Mouse (Mus musculus) retina, postnatal 7 days (tissue): ENCODE measurements at regions not wholly inside any gene's neighbourhood (a gene's known extent, or its start where the extent isn't known, plus 50 kb on each side); places are given as distances from the start of the nearest gene placed in this dataset.
"Not testable (repeated sequence)": the region's sequence is repeated elsewhere in the genome, so short reads cannot be mapped to it uniquely, and the experiment has no call there.

Experiments
- DNase-seq: peaks from one replicate; pipeline ENCODE4 v3.0.0-alpha.2; 2012; ENCODE audit warnings: low read depth, low spot score

DNA sequence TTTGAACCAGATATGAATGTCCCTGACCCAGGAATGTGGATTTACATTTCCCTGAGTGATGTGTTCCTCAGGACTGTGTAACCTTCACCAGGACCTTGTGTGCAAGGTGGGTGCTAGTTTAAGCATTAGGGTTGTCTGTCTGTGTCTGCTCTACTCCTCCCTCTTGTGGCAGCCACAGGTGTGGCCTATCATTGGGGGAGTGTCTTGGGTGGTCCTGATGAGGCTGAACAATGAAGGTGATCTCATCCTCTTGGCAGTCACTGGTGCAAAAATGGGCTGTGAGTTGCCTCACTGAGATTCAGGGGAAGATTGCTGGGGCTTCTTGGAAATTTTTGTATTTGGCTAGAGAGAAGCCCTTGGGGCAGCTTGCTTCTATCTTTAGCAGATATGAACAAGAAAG is 179.4 kb upstream of the Ube2e1 start:
- no peak for DNase-seq

DNA sequence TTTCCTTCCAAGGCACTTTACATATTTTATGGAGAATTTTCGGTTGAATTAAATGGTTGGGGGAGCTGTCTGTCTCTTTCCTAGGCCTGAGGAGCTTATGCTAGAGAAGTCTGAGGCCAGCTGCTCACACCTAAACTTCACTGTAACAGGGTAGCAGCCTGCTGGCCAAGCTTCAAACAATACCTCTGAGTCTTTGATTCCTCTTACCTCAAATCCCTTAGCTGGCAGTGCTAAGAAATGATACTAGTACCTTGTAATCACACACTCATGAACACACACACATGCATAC is 176.6 kb upstream of the Ube2e1 start:
- no peak for DNase-seq

- no peak for DNase-seq
These were observed 176.1 kb upstream of the Ube2e1 start for GRCm38 (mm10) chr14:18507582-18508358.

DNA sequence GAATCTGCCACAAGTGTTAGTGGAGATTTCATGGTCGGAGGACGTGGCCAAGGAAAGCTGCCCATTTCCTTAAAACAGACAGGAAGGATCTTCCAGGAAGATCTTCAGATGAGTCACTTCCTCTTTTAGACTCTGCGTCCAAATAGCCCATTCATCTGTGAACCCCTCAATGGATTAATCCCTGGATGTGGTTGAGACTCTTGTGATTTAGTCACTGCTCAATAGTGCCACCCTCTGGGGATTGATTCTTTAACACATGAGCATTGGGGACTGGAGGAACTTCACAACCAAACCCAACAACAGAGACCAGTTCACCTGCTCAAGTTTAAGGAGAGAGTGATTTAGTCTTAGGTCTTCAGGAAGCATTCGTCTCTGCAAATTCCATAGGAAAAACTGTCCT is 174.5 kb upstream of the Ube2e1 start:
- DNase-seq, result peak; percentile 21

- no peak for DNase-seq
These were observed 168.7 kb upstream of the Ube2e1 start for GRCm38 (mm10) chr14:18500249-18500832.

GRCm38 (mm10) chr14:18494048-18494447 is 162.4 kb upstream of the Ube2e1 start:
- no peak for DNase-seq

- no peak for DNase-seq
These were observed 154.6 kb upstream of the Ube2e1 start for GRCm38 (mm10) chr14:18486132-18486800.

GRCm38 (mm10) chr14:18485526-18485925 is 153.9 kb upstream of the Ube2e1 start:
- no peak for DNase-seq

DNA sequence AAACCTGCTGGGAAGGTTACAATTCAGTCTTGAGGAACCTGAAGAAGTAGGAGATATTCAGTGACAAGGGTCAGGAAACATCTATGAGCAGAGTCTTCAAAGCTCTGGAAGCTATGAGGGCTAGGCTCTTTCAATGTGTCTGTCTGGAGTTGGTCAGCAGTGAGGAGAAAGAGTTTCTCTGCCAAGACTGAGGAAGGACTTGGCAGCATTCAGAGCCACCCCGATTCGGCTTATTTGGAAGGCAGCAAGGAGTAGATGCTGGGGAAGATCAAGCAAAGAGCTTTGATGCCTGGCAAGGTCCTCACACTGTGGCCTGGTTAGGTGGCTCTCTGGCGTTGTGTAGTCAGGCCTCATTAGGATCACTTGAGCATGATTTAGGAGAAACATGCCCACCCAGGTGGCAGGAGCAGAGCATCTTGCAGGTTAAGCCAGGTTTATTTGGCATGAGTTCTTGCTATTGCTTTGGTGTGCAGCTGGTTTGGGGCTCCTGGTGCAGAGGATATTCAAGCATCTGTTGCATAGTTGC is 145.2 kb upstream of the Ube2e1 start:
- DNase-seq, result no peak

GRCm38 (mm10) chr14:18468611-18469010 is 137.0 kb upstream of the Ube2e1 start:
- DNase-seq, result no peak

DNA sequence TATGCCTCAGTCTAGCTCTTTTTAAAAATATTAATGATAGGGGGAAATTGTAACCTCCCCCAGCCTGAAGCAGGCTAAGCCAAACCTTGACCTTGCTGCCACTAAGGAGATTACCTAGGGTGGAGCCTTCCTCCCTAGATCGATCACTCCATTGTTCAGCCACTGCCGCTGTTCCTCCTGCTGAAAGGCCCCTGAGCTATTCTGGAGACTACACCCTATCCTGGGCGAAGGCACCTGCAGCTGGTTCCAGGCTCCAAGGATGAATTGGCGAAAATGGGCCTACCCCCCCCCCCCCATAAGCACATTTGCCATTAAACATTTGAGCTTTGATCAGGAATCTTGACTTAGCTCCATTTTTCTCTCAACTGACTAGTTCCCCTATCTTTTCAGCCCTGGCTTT is 135.2 kb upstream of the Ube2e1 start:
- not testable (repeated sequence) for DNase-seq

DNA sequence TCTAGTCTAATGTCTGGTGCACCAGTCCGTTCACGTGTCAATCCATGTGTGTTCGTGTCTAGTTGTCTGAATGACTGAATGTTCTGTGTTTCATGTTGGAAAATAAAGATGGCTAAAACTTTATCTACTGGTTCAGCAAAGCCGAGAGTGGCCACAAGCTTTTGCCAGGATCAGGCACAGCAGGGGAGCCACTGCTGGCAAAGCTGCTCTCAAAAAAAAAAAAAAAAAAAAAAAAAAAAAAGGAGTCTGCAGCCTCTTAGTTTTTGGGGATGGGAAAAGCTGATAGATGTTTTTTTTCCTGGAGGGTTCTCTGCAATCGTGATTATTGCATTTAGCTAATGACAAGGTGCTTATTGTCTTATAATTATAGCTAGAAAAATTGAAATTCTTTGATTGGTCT is 132.5 kb upstream of the Ube2e1 start:
- DNase-seq, result not testable (repeated sequence)

GRCm38 (mm10) chr14:18463230-18463873 is 131.7 kb upstream of the Ube2e1 start:
- no peak for DNase-seq

- no peak for DNase-seq
These were observed 130.7 kb upstream of the Ube2e1 start for GRCm38 (mm10) chr14:18462381-18462780.

DNA sequence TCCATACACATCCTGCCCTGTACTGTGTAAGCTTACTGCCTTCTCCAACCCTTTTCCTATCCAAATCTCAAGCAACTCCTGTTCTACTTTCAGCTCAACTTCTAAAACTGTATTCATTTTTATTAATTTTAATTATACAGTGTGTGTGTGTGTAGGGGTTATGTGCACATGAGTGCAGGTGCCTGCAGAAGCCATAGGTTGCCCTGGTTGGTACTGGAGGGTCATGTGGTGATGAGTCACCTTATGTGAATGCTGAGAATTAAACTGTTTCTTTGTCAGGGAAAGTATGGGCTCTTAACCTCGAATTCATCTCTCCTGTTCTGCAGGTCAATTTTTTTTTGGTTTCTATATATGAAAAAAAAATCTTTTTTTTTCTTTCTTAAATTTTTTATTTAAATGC is 117.0 kb upstream of the Ube2e1 start:
- DNase-seq, result no peak

DNA sequence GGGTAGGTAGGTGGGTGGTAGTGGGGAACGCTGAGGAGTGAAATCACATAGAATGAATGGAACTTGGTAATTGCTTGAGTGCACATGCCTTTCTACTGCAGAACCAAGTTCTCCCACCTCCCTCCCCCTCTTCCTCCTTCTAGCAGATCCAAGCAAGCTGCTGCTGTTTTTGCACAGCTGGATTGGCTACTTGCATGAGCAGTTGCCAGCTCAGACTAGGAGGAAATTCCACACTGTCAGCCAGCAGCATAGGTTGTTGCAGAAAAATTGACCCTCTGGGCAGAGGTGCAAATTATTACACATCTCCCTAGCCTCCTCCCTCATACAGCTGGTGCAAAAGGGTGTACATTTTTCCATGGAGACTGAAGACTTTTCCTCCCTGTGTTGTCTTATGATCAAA is 112.8 kb upstream of the Ube2e1 start:
- DNase-seq, result no peak

GRCm38 (mm10) chr14:18428968-18429367 is 97.3 kb upstream of the Ube2e1 start:
- DNase-seq, result not testable (repeated sequence)

- no peak for DNase-seq
These were observed 94.2 kb upstream of the Ube2e1 start for GRCm38 (mm10) chr14:18425887-18426286.

DNA sequence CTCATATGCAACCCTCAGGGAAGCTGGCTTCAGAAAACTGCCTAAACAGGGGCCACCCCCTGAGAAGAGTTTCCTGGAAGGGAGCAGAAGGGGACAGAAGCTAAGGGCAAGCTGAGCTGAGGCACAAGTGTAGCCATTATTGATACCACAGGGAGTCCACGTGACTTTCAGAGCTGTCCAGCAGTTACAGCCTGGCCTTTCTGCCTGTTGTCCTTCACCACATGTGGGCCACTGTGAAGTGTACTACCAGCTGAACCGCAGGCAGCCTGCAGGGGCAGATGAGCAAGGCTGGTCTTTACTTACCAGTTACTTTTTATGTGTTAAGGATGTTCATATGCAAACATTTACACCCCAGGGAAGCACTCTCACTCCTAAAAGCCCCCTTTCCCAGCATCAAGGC is 85.2 kb upstream of the Ube2e1 start:
- no peak for DNase-seq

- no peak for DNase-seq
These were observed 84.7 kb upstream of the Ube2e1 start for GRCm38 (mm10) chr14:18416319-18416718.

DNA sequence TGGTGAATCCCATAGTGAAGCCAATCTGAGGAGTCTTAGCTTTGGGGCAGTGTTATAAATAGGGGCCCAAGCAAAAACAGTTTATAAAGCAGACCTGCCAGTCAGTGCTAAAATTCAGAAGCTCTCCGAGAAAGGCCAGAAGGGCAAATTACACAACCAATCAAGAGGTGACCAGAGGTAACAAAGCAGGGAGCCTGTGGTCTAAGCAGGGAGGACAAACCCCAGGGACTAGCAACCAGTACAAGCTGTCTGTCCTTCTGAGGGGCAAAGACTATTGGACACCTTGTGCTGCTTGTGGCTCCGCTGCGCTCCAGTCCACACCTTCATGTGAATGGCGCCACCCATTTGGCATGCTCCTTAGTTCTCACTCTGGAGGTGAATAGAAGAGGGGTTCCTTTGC is 67.3 kb upstream of the Ube2e1 start:
- no peak for DNase-seq

DNA sequence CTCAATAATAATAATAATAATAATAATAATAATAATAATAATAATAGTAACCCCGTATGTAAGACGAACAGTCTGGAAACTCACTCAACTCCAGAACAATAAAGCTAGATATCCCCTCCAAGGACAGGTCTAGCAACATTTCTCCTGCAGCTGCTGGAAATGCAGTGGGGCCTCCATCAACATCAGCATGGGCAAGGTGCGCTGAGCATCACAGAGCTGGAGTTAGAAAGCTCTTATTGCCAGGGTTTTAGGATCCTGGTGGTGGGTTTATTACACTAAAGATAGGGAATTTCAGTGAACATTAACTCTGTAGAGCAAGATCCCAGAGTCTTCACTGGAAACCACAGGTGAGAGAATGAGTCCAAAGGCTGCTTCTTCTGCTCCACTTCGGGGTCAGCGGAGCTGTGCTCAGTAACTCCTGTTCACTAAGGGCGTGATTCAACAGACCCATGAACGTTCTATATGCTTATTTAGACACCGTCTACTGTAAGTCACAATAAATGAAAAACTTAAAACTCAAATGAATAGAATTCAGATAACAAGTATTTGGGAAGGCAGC is 64.6 kb upstream of the Ube2e1 start:
- no peak for DNase-seq
